Mouse (Mus musculus): ENCODE measurements around the gene Fkbp5.

Gene Fkbp5

GRCm38 (mm10) chr17:28502196-28502821 is 15.0 kb downstream of the Fkbp5 start:
- no peak for DNase-seq (ENCODE audit: low spot score)

DNA sequence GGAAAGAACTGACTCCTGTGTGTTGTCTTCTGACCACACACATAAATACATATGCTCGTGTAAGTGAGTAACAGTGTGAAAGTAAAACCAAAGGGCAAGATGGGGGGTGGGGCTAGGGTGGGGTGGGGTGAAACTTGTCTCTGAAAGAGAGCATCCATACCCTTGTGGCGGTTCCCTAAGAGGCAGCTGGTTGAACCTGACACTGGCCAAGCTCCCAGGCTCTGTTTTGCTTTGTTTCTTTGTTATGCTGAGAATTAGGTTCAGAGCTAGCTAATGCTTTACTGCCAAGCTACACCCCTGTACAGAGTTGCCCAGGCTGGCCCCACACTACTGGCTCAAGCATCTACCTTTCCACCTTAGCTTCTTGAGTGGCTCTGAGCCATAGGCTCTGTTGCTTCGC is 16.9 kb downstream of the Fkbp5 start:
- DNase-seq (ENCODE audit: low spot score) = no peak

DNA sequence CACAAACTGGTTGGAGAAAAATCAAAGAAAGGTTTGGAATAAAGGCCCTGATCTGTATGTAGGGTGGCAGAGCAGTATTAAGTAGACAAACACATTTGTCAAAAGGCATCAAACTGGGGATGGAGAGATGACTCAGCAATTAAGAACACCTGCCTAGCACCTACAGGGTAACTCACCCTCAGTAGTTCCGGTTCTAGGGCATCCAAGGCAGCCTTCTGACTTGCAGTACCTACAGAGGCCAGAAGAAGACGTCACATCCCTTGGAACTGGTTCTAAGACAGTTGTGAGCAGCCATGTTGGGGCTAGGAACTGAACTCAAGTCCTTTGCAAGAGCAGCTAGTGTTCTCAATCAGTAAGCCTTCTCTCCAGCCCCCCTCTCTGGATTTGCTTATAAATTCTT is 18.1 kb downstream of the Fkbp5 start:
- no peak for DNase-seq (ENCODE audit: low spot score)

- DNase-seq (ENCODE audit: low spot score) = no peak
These were observed 21.5 kb downstream of the Fkbp5 start for GRCm38 (mm10) chr17:28495832-28496231.

GRCm38 (mm10) chr17:28491035-28491770 is 26.1 kb downstream of the Fkbp5 start:
- no peak for DNase-seq (ENCODE audit: low spot score)

- no peak for DNase-seq (ENCODE audit: low spot score)
These were observed 28.9 kb downstream of the Fkbp5 start for GRCm38 (mm10) chr17:28488258-28489013.

DNA sequence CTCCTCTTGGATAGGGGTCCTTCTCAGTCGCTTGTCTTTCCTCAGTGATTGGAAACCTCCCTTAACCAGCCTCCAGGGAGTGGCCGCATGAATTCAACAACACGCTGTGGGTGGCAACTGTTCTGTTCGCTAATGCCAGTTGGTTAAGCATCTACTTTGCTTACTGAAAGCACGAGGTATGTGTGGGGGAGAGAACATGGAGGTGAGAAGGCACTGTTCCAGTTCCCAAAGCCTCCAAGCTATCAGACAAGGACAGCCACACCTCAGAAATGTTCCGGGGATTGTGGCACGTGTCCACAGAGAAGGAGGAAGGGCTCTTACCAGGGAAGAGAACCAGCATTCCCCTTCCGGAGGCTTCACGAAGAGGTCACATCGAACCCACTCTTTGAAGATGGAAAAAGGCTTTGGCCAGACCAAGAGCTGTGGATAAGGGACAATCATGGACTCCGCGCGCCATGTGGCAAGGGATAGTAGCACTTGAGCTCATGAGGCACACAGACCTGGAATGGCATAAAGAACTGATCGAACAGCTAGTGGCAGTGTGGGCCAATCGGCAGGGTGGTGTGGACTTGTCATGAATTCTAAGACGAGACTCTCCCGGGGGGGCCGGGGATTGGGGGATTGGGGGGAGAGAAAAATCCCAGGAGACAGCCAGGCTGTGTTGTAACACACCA is 29.6 kb downstream of the Fkbp5 start:
- no peak for DNase-seq (ENCODE audit: low spot score)

GRCm38 (mm10) chr17:28486720-28487119 is 30.6 kb downstream of the Fkbp5 start:
- DNase-seq (ENCODE audit: low spot score) = no peak

GRCm38 (mm10) chr17:28485977-28486400 is 31.3 kb downstream of the Fkbp5 start:
- peak; percentile 97 for DNase-seq (ENCODE audit: low spot score)

DNA sequence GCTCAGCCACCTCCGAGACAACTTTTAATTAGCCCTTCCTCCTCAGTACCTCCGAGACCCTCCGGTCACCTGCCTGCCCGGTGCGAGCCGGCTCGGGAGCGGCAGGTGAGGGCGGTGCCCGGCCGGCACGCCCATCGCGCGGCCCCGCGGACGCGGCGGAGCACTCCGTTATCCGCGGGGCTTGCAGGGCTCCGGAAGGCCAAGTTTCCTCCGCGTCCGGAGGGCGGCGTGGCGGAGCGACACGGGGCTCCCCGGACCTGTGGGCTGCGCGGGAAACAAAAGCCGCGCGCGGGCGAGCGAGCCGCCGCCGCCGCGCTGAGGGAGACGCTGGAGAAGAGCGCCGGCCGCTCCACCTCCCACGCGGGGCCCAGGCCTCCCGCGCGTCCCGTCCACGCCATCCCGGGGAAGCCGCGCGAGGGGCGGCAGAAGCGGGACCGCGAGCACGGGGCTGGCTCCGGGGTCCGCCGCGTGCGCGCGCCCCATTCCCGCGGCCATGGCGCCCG is 31.8 kb downstream of the Fkbp5 start:
- peak; percentile 23 for DNase-seq (ENCODE audit: low spot score)

- no peak for DNase-seq (ENCODE audit: low spot score)
These were observed 32.5 kb downstream of the Fkbp5 start for GRCm38 (mm10) chr17:28484704-28485445.

DNA sequence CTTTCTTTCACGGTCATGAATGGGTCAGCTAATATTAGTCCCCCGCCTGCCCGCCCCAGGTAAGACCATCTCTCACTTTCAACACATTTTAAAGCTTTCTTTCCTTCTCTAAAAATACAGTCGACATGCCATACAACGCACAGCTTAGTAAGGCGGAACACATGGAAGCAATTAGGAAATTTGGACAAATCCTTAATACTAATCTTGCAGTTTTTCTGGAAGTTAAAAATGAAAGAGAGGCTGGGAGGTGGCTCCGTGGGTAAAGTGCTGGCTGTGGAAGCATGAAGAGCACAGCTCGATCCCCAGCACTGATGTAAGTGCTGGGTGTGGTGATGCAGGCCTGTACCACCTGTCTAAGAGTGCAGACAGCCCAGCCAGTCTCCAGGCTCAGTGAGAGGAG is 39.9 kb downstream of the Fkbp5 start:
- no peak for DNase-seq (ENCODE audit: low spot score)

DNA sequence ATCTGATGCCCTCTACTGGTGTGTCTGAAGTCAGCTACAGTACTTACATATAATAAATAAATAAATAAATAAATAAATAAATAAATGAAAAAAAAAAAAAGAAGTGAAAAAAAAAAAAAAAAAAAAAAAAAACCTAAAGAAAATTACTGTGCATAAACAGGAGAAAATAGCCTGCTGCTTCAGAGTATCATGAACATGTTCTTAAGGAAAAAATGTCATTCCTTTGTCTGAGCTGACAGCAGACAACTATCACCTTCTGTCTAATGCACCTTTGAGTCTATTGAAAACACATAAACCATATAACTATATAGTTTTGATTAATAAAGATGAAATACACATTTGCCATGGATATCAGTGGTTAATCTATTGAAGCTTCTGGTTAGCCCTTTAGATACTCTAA is 40.9 kb downstream of the Fkbp5 start:
- DNase-seq (ENCODE audit: low spot score) = no peak

DNA sequence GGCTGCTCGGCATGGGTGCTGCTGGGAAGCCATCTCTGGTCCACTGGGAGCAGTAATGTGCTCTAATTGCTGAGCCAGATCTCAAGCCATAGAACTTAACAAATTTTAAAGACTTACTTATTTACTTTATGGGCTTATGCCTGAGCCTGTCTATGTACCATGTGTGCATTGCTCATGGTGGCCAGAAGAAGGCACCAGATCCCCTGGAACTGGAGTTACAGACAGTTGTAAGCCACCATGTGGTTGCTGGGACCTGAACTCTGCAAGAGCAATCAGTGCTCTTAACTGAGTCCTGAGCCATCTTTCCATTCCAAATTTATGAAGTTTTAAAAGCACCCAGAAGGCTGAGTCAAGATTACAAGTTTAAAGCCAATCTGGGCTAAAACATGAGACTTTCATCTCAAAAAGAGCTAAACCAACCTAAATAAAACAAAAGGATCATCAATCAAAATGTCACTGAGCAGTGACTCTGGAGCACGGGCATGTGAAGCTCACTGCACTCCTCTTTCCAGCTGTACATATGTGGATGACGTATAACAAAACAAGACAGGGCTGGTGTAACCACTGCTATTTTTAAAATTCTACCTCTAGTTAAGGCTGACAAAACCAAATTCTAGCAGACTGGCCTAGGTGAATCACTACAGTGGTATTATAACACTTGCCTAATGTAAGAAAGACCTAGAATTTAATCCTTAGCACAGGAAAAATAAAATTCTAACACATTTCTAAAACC is 41.6 kb downstream of the Fkbp5 start:
- no peak for DNase-seq (ENCODE audit: low spot score)

- DNase-seq (ENCODE audit: low spot score) = no peak
These were observed 44.6 kb downstream of the Fkbp5 start for GRCm38 (mm10) chr17:28472696-28473095.

DNA sequence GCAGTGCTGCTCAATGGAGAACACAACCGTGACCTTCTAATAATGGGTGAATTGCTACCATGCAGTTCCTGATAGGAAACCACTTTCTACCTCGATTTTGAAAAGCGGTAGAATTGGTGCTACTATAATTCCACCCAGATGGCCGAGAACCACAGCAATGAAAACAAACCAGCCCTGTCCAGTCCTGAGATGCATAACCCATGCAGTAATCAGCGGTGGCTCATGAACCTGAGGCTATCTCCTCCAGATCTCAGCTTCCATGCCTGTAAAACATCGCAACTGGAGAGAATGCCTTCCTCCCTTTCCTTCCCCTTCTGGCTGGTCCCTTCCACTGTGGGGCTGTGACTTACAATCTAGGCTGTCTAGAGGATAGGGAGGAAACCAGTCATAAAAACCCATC is 46.5 kb downstream of the Fkbp5 start:
- no peak for DNase-seq (ENCODE audit: low spot score)

DNA sequence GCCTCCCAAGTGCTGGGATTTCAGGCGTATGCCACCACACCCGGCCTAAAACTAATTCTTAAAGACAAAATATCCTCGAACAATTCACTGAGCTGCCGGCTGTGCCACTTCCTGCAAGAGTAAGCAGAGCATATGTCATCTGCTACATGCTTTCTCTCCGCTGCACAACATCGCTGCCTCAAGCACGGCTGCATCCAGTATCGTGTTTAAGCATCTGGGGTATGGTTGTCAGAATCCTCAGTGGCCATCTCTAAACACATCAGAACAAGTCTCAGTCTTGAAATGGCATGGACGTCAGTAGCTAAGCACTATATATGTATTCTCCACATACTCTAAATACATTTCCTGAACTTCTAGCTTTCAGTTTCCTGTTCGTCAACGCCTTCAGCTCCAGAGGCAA is 49.6 kb downstream of the Fkbp5 start:
- DNase-seq (ENCODE audit: low spot score) = no peak

DNA sequence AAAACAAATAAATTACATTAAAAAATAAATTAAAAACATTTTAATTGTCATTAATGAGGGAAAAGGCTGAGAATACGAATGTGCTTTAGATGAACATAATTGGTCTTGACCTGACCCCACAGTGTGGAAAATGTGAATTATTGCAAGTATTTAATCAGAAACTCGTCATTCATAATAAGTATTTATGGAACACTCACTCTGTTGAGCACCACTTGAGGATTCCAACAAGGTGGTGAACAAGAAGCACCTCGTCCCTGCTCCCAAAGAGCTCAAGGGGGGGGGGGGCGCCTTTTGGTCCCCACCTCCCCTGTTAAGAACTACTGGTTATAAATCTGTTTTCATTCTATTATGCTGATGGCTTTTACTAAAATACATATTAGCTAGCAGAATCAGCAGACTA is 51.4 kb downstream of the Fkbp5 start:
- no peak for DNase-seq (ENCODE audit: low spot score)

DNA sequence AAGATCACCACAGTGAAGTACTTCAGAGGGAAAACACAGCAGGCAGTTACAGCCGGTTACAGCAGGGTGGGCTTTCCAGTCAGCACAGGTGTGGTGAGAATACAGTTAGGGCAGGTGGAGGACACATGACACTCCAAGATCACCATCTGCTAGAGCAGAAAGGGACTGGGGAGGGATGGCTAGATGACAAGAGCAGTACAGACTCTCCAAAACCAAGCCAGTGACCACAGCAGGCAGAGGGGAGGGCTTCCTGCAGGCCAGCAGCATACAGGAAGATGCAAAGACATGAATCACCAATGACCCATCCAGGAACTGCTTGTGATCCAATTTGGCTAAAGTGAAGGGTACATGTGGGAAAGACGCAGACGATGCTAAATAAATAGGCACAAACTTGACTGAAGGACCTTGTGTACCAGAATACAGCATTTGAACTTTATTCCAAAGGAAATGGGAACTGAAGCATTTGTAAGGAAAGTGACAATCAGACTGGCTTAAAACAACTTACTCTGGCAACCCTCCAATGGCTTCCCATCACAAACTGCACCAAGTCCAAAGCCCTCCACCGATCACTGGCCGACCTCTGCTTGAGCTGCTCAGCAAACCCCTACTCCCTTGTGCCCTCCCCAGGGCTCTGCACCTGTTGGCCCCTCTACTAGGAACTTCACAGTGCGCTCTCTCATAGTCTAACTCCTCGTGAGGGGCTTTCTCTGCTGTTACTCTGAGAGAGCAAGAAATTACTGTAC is 53.5 kb downstream of the Fkbp5 start:
- no peak for DNase-seq (ENCODE audit: low spot score)

DNA sequence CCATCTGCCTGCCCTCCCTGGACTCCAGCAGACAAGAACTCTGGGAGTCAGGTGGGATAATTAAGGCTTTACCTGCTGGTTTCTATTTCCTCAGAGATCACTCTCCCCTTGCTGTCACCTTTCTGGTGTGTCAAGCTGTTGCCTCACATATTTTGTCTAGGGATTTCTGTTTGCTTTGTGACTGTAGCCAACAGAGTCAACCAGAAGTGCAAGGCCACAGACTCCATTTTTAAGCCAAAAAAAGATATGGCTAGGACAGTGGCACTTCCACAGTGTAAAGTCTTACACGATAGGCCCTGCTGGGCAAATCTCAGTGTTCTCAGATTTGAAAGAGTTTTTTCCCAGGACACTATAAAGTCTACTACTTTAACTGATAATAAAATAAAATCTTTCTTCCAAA is 56.9 kb downstream of the Fkbp5 start:
- no peak for DNase-seq (ENCODE audit: low spot score)
